Mouse (Mus musculus): Measurements from ENCODE around the gene Cldn5. TPM values are rescaled to one million over a fixed set of nuclear protein-coding genes. Genes with fewer than 3 reads are reported as not detected.

The Cldn5 gene
- polyA plus RNA-seq, 1 experiment: 10.4 TPM

GRCm38 (mm10) chr16:18822356-18822755 lies 45.7 kb downstream of the Cldn5 start:
- 51% methylated on average over 1 of the region's 1 CpGs for WGBS

GRCm38 (mm10) chr16:18822925-18823324 lies 46.3 kb downstream of the Cldn5 start:
- no peak overlapping the region for H3K4me3 ChIP-seq (replicated peaks; ENCODE audit: control insufficient read depth, low read depth, low read length)
- H3K27ac ChIP-seq (ENCODE audit: control insufficient read depth, insufficient read depth, low read depth, low read length, poor library complexity): no peak overlapping the region
- no peak for TF ChIP-seq CTCF (IDR thresholded peaks at IDR 0.05; ENCODE audit: control insufficient read depth, insufficient read depth, low read length)
- TF ChIP-seq POLR2A (IDR thresholded peaks at IDR 0.05; ENCODE audit: borderline replicate concordance, control insufficient read depth, low read depth, low read length): no peak
- H3K4me1 ChIP-seq (ENCODE audit: control insufficient read depth, insufficient read depth, low read length): no peaks in the 10 kb centered on the region
- WGBS: 73% methylated on average over 4 of the region's 4 CpGs

More at GRCm38 (mm10) chr16:18822356-18822755, 45.7 kb downstream of the Cldn5 start:
- no peak for TF ChIP-seq POLR2A (IDR thresholded peaks at IDR 0.05; ENCODE audit: borderline replicate concordance, control insufficient read depth, low read depth, low read length)
- no peak for TF ChIP-seq CTCF (IDR thresholded peaks at IDR 0.05; ENCODE audit: control insufficient read depth, insufficient read depth, low read length)
- Histone ChIP-seq H3K4me1 (ENCODE audit: control insufficient read depth, insufficient read depth, low read length) (no peaks in the 10 kb centered on the region), H3K27ac (ENCODE audit: control insufficient read depth, insufficient read depth, low read depth, low read length, poor library complexity) (no peak overlapping the region), H3K4me3 (replicated peaks; ENCODE audit: control insufficient read depth, low read depth, low read length) (no peak overlapping the region)

Other genes starting within 250 kb of the Cldn5 start
- gene Tbx1, start 186.2 kb upstream of the Cldn5 start, polyA plus RNA-seq (2011; ENCODE audit: insufficient read depth, insufficient read length, low replicate concordance, missing spikeins): not detected in 2 replicates
- 50.4 and 84.3 TPM in 2 replicates for gene Gp1bb, start 154.4 kb upstream of the Cldn5 start, polyA plus RNA-seq (2011; ENCODE audit: insufficient read depth, insufficient read length, low replicate concordance, missing spikeins)
- 13.1 and 15.2 TPM in 2 replicates for gene Gm49601, start 150.4 kb upstream of the Cldn5 start, polyA plus RNA-seq (2011; ENCODE audit: insufficient read depth, insufficient read length, low replicate concordance, missing spikeins)
- gene Sept5, start 146.9 kb upstream of the Cldn5 start, polyA plus RNA-seq (2011; ENCODE audit: insufficient read depth, insufficient read length, low replicate concordance, missing spikeins): 13.9 and 41.9 TPM in 2 replicates
- 47.5 and 56.5 TPM in 2 replicates for gene Ufd1, start 34.9 kb downstream of the Cldn5 start, polyA plus RNA-seq (2011; ENCODE audit: insufficient read depth, insufficient read length, low replicate concordance, missing spikeins)
- 30.8 and 34.5 TPM in 2 replicates for gene Cdc45, start 35.1 kb downstream of the Cldn5 start, polyA plus RNA-seq (2011; ENCODE audit: insufficient read depth, insufficient read length, low replicate concordance, missing spikeins)
- gene 2510002D24Rik, start 59.7 kb downstream of the Cldn5 start, polyA plus RNA-seq (2011; ENCODE audit: insufficient read depth, insufficient read length, low replicate concordance, missing spikeins): 16.0 and 24.6 TPM in 2 replicates
- gene Gm28539, start 59.7 kb downstream of the Cldn5 start, polyA plus RNA-seq (2011; ENCODE audit: insufficient read depth, insufficient read length, low replicate concordance, missing spikeins): not detected in 2 replicates
- 23.8 and 52.7 TPM in 2 replicates for gene Mrpl40, start 100.0 kb downstream of the Cldn5 start, polyA plus RNA-seq (2011; ENCODE audit: insufficient read depth, insufficient read length, low replicate concordance, missing spikeins)
- 13.7 and 30.9 TPM in 2 replicates for gene Hira, start 100.2 kb downstream of the Cldn5 start, polyA plus RNA-seq (2011; ENCODE audit: insufficient read depth, insufficient read length, low replicate concordance, missing spikeins)

Data from bone marrow, adult 2 months (tissue).